Mouse (Mus musculus) megakaryocyte, embryonic 14.5 days (primary cell): Measurements from ENCODE around the gene Ip6k2.

ENCODE experiments used
- FLI1 ChIP-seq: IDR thresholded peaks from 2 replicates; pipeline ENCODE4 v1.6.1; 2012; ENCODE audit warnings: low read length, inconsistent platforms, mixed read lengths
- GATA1 ChIP-seq: IDR thresholded peaks from 3 replicates; pipeline ENCODE4 v1.6.1; 2012; ENCODE audit warnings: mixed read lengths, low read length, inconsistent platforms, borderline replicate concordance

GRCm38 (mm10) chr9:108776614-108777013 is 7.0 kb upstream of the Ip6k2 start:
- TF ChIP-seq GATA1 (no peak), FLI1 (no peak)
